Mouse (Mus musculus) heart, embryonic 15.5 days (tissue): ENCODE data around the gene Glod5. TPM values are rescaled to one million over a fixed set of nuclear protein-coding genes. Genes with fewer than 3 reads are reported as not detected.

Source experiments
- ATAC-seq: fragments of 200-750 bp; cut with Nextera tagmentation; replicated peaks from 2 replicates; pipeline ENCODE4 v1.8.0; 2017; ENCODE audit warnings: low read depth, moderate TSS enrichment; ENCODE audit not compliant: insufficient number of reproducible peaks, insufficient read depth, low FRiP score
- H3K27ac ChIP-seq: fragments of 300-500 bp; sonication (generic); 2 replicates; pipeline ENCODE4 v1.5.1; 2015; ENCODE audit warnings: mild to moderate bottlenecking, inconsistent platforms
- H3K27me3 ChIP-seq: fragments of 300-500 bp; sonication (generic); 2 replicates; pipeline ENCODE4 v1.6.1; 2015; ENCODE audit warnings: inconsistent platforms
- H3K36me3 ChIP-seq: fragments of 300-500 bp; sonication (generic); 2 replicates; pipeline ENCODE4 v1.6.1; 2015; ENCODE audit warnings: mild to moderate bottlenecking, inconsistent platforms
- H3K4me1 ChIP-seq: fragments of 300-500 bp; sonication (generic); replicated peaks from 2 replicates; pipeline ENCODE4 v1.6.1; 2015; ENCODE audit warnings: inconsistent platforms
- H3K4me2 ChIP-seq: fragments of 300-500 bp; sonication (generic); 2 replicates; pipeline ENCODE4 v1.6.1; 2015; ENCODE audit warnings: inconsistent platforms, mild to moderate bottlenecking, moderate library complexity
- H3K4me3 ChIP-seq: fragments of 300-500 bp; sonication (generic); 2 replicates; pipeline ENCODE4 v1.5.1; 2015; ENCODE audit warnings: mild to moderate bottlenecking, inconsistent platforms
- H3K9ac ChIP-seq: fragments of 300-500 bp; sonication (generic); 2 replicates; pipeline ENCODE4 v1.6.1; 2015; ENCODE audit warnings: mild to moderate bottlenecking, inconsistent platforms
- H3K9me3 ChIP-seq: fragments of 300-500 bp; sonication (generic); replicated peaks from 2 replicates; pipeline ENCODE4 v1.6.1; 2016; ENCODE audit warnings: inconsistent platforms
- WGBS: fragments of 180-500 bp; shearing (Covaris S2); methylation state at CpG from one replicate; pipeline ENCODE4 v1.1.7; 2015; ENCODE audit warnings: mixed read lengths; 5-methylcytosine and 5-hydroxymethylcytosine counted together
- polyA plus RNA-seq: library from polyadenylated mRNA; unstranded; fragments of >200 nt; fragmentation: Nextera tagmentation; extraction: Ambion mirVana; gene quantifications from 2 replicates; pipeline ENCODE4 v1.2.1, GENCODE M21; 2015

Gene Glod5
- polyA plus RNA-seq, 1 experiment from 2014 or later, result 0.19 TPM

DNA sequence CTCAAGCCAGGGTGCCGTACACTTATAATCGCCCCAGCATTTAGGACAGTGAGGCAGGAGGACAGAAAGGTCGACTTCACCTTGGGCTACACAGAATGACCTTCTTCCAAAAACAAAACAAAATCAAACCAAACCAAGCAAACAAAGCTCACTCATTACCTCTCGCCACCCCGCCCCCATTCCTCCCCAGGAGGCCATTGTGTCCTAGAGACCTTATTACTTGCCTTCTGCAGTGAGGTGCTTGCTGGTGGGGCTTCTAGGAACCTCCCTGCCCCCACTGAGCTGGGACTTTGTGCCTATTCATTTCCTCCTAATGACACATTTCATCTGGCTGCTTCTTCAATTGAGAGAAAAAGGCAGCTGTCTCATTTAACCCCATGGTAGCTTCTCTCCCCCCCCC, 9.7 kb downstream of the Glod5 start:
- no peak for ATAC-seq
- H3K27me3 ChIP-seq, result no peaks in the 10 kb centered on the region
- H3K4me2 ChIP-seq, result no peak overlapping the region
- H3K9me3 ChIP-seq, result no peaks in the 10 kb centered on the region
- H3K4me1 ChIP-seq, result no peaks in the 10 kb centered on the region
- H3K4me3 ChIP-seq, result no peak overlapping the region
- no peak overlapping the region for H3K9ac ChIP-seq
- 55% methylated on average over 5 of the region's 5 CpGs for WGBS
- no peaks in the 10 kb centered on the region for H3K36me3 ChIP-seq
- no peak overlapping the region for H3K27ac ChIP-seq

GRCm38 (mm10) chrX:8002971-8003370, 15.3 kb downstream of the Glod5 start:
- no peaks in the 10 kb centered on the region for H3K9me3 ChIP-seq
- no peaks in the 10 kb centered on the region for H3K27me3 ChIP-seq
- no peak for ATAC-seq
- H3K4me2 ChIP-seq, result no peak overlapping the region
- H3K27ac ChIP-seq, result no peak overlapping the region
- 64% methylated on average over 4 of the region's 4 CpGs for WGBS
- H3K4me1 ChIP-seq, result no peaks in the 10 kb centered on the region
- H3K9ac ChIP-seq, result no peak overlapping the region
- no peaks in the 10 kb centered on the region for H3K36me3 ChIP-seq
- no peak overlapping the region for H3K4me3 ChIP-seq

DNA sequence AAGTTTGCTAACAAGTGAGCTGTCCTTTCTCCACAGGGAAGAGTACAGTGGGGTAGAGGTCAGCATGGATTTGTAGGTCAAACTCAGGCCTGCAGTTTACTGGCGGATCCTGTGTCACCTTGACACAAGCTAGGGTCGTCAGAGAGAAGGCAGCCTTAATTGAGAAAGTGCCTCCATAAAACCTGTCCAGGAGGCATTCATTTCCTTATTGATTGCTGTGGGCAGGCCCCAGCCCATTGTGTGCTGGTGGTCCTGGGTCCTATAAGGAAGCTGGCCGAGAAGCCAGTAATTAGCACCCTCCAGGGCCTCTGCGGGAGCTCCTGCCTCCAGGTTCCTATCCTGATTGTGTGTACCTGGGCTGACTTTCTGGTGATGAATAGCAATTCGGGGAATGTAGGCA, 16.3 kb downstream of the Glod5 start:
- H3K27me3 ChIP-seq, result no peaks in the 10 kb centered on the region
- no peak overlapping the region for H3K9ac ChIP-seq
- H3K27ac ChIP-seq, result no peak overlapping the region
- no peaks in the 10 kb centered on the region for H3K9me3 ChIP-seq
- no peaks in the 10 kb centered on the region for H3K36me3 ChIP-seq
- no peak for ATAC-seq
- H3K4me3 ChIP-seq, result no peak overlapping the region
- no peaks in the 10 kb centered on the region for H3K4me1 ChIP-seq
- 40% methylated on average over 5 of the region's 5 CpGs for WGBS
- H3K4me2 ChIP-seq, result no peak overlapping the region

- WGBS, result 53% methylated on average over 3 of the region's 3 CpGs
- no peak overlapping the region for H3K27ac ChIP-seq
- no peak overlapping the region for H3K4me2 ChIP-seq
- H3K4me1 ChIP-seq, result no peaks in the 10 kb centered on the region
- no peaks in the 10 kb centered on the region for H3K36me3 ChIP-seq
- H3K4me3 ChIP-seq, result no peak overlapping the region
- no peaks in the 10 kb centered on the region for H3K27me3 ChIP-seq
- no peak for ATAC-seq
- H3K9ac ChIP-seq, result no peak overlapping the region
- H3K9me3 ChIP-seq, result no peaks in the 10 kb centered on the region
Observed at GRCm38 (mm10) chrX:8000546-8001192, 17.6 kb downstream of the Glod5 start.

- Histone ChIP-seq H3K9me3 (no peaks in the 10 kb centered on the region), H3K4me2 (no peak overlapping the region), H3K9ac (no peak overlapping the region), H3K36me3 (no peaks in the 10 kb centered on the region), H3K27ac (no peak overlapping the region), H3K27me3 (no peaks in the 10 kb centered on the region), H3K4me1 (no peaks in the 10 kb centered on the region), H3K4me3 (no peak overlapping the region)
- 48% methylated on average over 10 of the region's 10 CpGs for WGBS
- no peak for ATAC-seq
Observed at GRCm38 (mm10) chrX:7993068-7993735, 25.1 kb downstream of the Glod5 start.

DNA sequence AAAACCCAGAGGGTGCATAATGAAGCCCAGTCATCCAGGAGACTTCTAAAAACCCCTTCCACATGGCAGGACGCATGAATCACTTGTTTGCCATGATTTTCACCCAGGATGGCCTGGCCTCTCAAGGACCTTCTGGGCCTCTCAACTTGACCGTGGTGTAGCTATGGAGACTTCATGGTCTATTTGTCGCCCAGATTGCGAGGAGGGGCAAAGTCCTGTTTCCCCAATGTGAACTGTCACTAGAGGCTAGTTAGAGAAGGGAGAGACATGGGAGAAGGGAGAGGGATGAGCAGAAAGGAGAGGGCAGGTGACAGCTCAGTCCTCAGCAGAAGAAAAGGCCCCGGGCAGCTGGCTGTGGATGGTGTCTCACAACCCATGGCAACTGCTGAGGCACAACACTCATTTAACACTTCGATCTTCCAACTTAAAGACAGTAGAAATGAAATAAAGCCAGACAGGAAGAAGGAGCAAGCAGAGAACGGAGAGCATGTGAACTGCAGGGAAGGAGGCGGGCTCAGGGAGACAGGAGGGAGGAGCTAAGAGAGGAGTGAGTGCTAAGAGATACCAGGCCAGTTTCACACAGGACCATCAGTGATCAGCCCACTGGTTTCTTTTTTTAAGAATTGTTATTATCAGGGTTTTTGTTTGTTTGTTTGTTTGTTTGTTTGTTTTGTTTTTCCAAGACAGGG, 25.8 kb downstream of the Glod5 start:
- no peak overlapping the region for H3K4me2 ChIP-seq
- no peak for ATAC-seq
- no peak overlapping the region for H3K9ac ChIP-seq
- no peaks in the 10 kb centered on the region for H3K4me1 ChIP-seq
- no peak overlapping the region for H3K4me3 ChIP-seq
- H3K9me3 ChIP-seq, result no peaks in the 10 kb centered on the region
- H3K36me3 ChIP-seq, result no peaks in the 10 kb centered on the region
- no peak overlapping the region for H3K27ac ChIP-seq
- WGBS, result 54% methylated on average over 8 of the region's 8 CpGs
- no peaks in the 10 kb centered on the region for H3K27me3 ChIP-seq

- Histone ChIP-seq H3K9me3 (no peaks in the 10 kb centered on the region), H3K4me1 (no peaks in the 10 kb centered on the region), H3K9ac (no peak overlapping the region), H3K4me3 (no peak overlapping the region), H3K36me3 (no peaks in the 10 kb centered on the region), H3K27me3 (no peaks in the 10 kb centered on the region), H3K27ac (no peak overlapping the region), H3K4me2 (no peak overlapping the region)
- WGBS, result 82% methylated on average over 7 of the region's 7 CpGs
- ATAC-seq, result no peak
Observed at GRCm38 (mm10) chrX:7981368-7981767, 36.9 kb downstream of the Glod5 start.

DNA sequence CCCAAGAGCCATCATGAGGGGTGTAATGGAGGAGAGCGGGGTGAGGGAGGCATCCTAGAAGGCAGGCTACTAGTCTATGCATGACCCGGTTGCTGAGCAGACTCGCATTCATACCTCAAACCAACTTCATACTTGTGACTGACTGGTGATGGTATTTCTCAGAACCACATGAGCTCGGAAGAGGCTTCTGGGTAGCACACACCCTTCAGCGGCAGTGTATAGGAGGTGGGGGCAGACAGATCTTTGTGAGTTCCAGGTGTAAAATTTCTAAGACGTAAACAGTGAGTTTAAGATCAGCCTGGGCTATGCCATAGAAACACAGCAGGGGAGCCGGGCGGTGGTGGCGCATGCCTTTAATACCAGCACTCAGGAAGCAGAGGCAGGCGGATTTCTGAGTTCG, 40.4 kb downstream of the Glod5 start, which contains the start of gene Gata1:
TSS of gene Gata1 (minus strand) at position 180 of the 400 bp plus-strand sequence.
- H3K9me3 ChIP-seq, result no peaks in the 10 kb centered on the region
- H3K4me3 ChIP-seq, result no peak within 1 kb of the TSS
- no peak within 1 kb of the TSS for H3K9ac ChIP-seq
- no peak within 1 kb of the TSS for H3K27ac ChIP-seq
- no peaks in the 10 kb centered on the region for H3K36me3 ChIP-seq
- WGBS, result 81% methylated on average over 11 of the region's 11 CpGs
- no peak within 1 kb of the TSS for H3K4me2 ChIP-seq
- no peak for ATAC-seq
- H3K27me3 ChIP-seq, result no peaks in the 10 kb centered on the region
- H3K4me1 ChIP-seq, result no peaks in the 10 kb centered on the region

GRCm38 (mm10) chrX:7971292-7971691, 47.0 kb downstream of the Glod5 start:
- Histone ChIP-seq H3K9ac (no peak overlapping the region), H3K4me2 (no peak overlapping the region), H3K9me3 (no peaks in the 10 kb centered on the region), H3K4me1 (no peaks in the 10 kb centered on the region), H3K36me3 (no peaks in the 10 kb centered on the region), H3K27me3 (no peaks in the 10 kb centered on the region), H3K27ac (no peak overlapping the region), H3K4me3 (no peak overlapping the region)
- WGBS, result 44% methylated on average over 4 of the region's 4 CpGs
- no peak for ATAC-seq

- Histone ChIP-seq H3K36me3 (no peaks in the 10 kb centered on the region), H3K27ac (no peak overlapping the region), H3K4me1 (no peaks in the 10 kb centered on the region), H3K27me3 (no peaks in the 10 kb centered on the region), H3K4me3 (no peak overlapping the region), H3K9ac (no peak overlapping the region), H3K4me2 (no peak overlapping the region), H3K9me3 (no peaks in the 10 kb centered on the region)
- WGBS, result 69% methylated on average over 3 of the region's 3 CpGs
- ATAC-seq, result no peak
Observed at GRCm38 (mm10) chrX:7968899-7969298, 49.4 kb downstream of the Glod5 start.

- Histone ChIP-seq H3K4me3 (no peak overlapping the region), H3K27me3 (no peaks in the 10 kb centered on the region), H3K27ac (no peak overlapping the region), H3K4me2 (no peak overlapping the region), H3K4me1 (no peaks in the 10 kb centered on the region), H3K36me3 (no peaks in the 10 kb centered on the region), H3K9ac (no peak overlapping the region), H3K9me3 (no peaks in the 10 kb centered on the region)
- whole genome bisulfite sequencing, result 54% methylated on average over 8 of the region's 8 CpGs
- ATAC-seq, result no peak
Observed at GRCm38 (mm10) chrX:7968226-7968625, 50.1 kb downstream of the Glod5 start.
